Mouse (Mus musculus) intestine, embryonic 15.5 days (tissue): ENCODE results near the gene Mga. TPM values are rescaled to one million over a fixed set of nuclear protein-coding genes. Genes with fewer than 3 reads are reported as not detected.

ENCODE experiments used
- ATAC-seq: fragments of 200-750 bp; cut with Nextera tagmentation; 2 replicates; pipeline ENCODE4 v1.8.0; 2017; ENCODE audit warnings: moderate TSS enrichment, moderate library complexity
- H3K27ac ChIP-seq: fragments of 300-500 bp; sonication (generic); 2 replicates; pipeline ENCODE4 v1.5.1; 2015; ENCODE audit warnings: mild to moderate bottlenecking, inconsistent platforms
- H3K27me3 ChIP-seq: fragments of 300-500 bp; sonication (generic); replicated peaks from 2 replicates; pipeline ENCODE4 v1.6.1; 2015; ENCODE audit warnings: inconsistent platforms
- H3K36me3 ChIP-seq: fragments of 300-500 bp; sonication (generic); 2 replicates; pipeline ENCODE4 v1.6.1; 2015; ENCODE audit warnings: inconsistent platforms
- H3K4me1 ChIP-seq: fragments of 300-500 bp; sonication (generic); replicated peaks from 2 replicates; pipeline ENCODE4 v1.6.1; 2015; ENCODE audit warnings: inconsistent platforms
- H3K4me2 ChIP-seq: fragments of 300-500 bp; sonication (generic); replicated peaks from 2 replicates; pipeline ENCODE4 v1.6.1; 2015; ENCODE audit warnings: mild to moderate bottlenecking, inconsistent platforms
- H3K4me3 ChIP-seq: fragments of 300-500 bp; sonication (generic); replicated peaks from 2 replicates; pipeline ENCODE4 v1.5.1; 2015; ENCODE audit warnings: inconsistent platforms
- H3K9ac ChIP-seq: fragments of 300-500 bp; sonication (generic); 2 replicates; pipeline ENCODE4 v1.6.1; 2015; ENCODE audit warnings: inconsistent platforms
- H3K9me3 ChIP-seq: fragments of 300-500 bp; sonication (generic); 2 replicates; pipeline ENCODE4 v1.6.1; 2016; ENCODE audit warnings: inconsistent platforms
- WGBS: fragments of 180-500 bp; shearing (Covaris S2); methylation state at CpG from one replicate; pipeline ENCODE4 v1.1.7; 2015; 5-methylcytosine and 5-hydroxymethylcytosine counted together
- polyA plus RNA-seq: library from polyadenylated mRNA; unstranded; fragments of >200 nt; fragmentation: Nextera tagmentation; extraction: Ambion mirVana; gene quantifications from 2 replicates; pipeline ENCODE4 v1.2.1, GENCODE M21; 2015

Mga gene
- polyA plus RNA-seq, 1 experiment from 2014 or later, result 23.7 TPM

DNA sequence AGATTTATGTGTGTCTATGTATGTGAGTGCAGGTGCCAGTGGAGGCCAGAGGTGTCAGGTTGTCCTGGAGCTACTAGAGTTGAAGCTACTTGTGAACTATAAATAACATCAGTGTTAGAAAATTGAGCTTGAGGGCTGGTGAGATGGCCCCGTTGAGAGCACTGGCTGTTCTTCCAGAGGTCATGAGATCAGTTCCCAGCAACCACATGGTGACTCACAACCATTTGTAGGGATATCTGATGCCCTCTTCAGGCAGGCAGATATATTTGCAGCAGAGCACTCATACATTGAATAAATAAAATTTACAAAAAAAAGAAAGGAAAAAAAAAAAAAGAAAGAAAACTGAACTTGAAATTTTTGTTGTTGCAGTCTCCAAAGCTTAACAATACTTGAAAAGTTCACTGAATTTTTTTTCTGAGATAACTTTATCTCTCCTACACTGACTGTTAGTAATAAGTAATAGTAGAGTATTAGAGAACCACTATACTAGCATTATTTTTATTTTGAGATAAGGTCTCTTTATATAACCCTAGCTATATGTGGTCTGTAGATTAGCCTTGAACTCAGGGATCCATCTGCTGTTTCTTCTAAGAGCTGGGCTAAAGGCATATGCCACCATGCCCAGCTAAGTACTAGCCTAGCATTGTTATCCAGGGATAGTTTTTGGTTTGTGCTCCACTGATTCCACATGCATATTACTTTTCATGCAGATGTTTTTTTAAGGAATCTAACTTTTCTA lies 20.8 kb downstream of the Mga start:
- Histone ChIP-seq H3K27me3 (no peaks in the 10 kb centered on the region), H3K27ac (no peak overlapping the region), H3K9me3 (no peaks in the 10 kb centered on the region), H3K36me3 (peaks cover 5% of the 10 kb centered on the region; the same call in 1 of the 2 replicates), H3K4me2 (no peak overlapping the region), H3K9ac (no peak overlapping the region), H3K4me1 (no peaks in the 10 kb centered on the region), H3K4me3 (no peak overlapping the region)
- 69% methylated on average over 1 of the region's 1 CpGs for WGBS
- ATAC-seq, result no peak

DNA sequence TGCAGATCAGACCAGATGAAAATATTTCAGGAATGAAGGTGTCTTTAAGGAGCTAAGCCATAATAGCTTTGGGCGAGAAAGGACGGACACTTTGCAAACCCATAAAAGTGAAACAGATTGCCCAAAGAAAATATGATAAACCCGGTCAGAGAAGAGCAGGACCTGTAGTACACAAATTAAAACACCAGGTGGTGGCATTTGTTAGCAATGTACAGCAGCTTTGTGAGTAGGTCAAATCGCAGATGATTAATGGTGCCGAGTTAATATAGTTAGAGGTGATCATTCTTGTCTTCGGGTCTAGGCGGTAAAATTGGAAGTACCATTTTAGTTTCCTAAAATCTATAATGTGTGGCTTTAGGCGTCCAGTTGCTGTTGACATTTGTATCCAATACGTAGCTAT lies 73.5 kb downstream of the Mga start:
- no peak overlapping the region for H3K4me2 ChIP-seq
- H3K27me3 ChIP-seq, result no peaks in the 10 kb centered on the region
- H3K9ac ChIP-seq, result no peak overlapping the region
- no peak overlapping the region for H3K4me3 ChIP-seq
- H3K27ac ChIP-seq, result no peak overlapping the region
- no peaks in the 10 kb centered on the region for H3K9me3 ChIP-seq
- 38% methylated on average over 9 of the region's 9 CpGs for WGBS
- H3K4me1 ChIP-seq, result peaks cover 7% of the 10 kb centered on the region; the same call in 1 of the 2 replicates
- no peaks in the 10 kb centered on the region for H3K36me3 ChIP-seq
- ATAC-seq, result no peak

DNA sequence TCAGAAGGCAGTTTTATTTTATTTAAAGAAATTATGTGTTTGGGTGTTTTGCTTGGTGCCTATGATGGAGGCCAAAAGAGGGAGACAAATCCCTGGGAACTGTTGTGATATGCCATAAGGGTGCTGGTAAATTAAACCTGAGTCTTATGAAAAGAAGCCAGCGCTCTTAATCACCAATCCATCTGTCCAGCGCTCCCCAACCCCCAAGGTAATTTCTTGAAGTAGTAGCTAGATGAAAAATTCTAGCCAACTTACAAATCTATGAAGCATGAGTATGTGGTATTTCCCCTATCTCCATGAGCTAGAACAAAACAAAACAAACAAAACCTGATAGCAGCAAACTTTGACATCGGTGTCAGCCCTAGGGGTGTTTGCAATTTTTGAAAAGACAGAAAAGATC lies 74.3 kb downstream of the Mga start:
- 82% methylated on average over 3 of the region's 3 CpGs for WGBS

DNA sequence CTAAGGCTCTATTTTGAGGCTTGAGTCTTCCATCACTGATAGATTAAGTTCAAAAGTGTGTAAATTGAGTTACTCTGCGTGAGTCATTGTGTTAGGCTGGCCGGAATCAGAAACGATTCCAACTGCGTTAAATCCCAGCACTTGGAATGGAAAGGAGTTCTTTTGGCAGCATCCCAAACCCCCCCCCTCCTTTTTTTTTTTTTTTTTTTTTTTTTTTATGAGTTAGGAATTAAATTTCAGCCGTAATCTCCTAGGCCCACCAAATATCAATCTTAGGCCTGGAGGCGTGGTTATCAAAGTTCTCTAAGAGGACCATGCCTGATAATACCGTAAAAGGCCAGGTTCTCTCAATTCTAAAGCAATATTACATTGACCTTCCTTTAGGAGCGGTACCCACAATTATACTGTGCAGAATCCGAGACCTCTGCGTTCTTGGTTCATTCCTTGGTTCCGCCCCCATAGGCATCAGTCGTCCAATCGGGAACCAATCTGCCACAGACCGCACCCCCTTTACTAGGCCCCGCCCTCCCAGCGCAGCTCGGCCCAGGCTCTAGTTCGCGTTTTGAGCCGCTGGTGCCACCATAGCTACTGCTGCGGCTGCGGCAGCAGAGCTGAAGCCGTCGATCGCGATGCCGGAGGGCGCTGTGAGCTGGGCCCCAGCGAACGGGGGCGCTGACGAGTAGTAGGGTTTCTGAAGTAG lies 75.0 kb downstream of the Mga start:
- Histone ChIP-seq H3K4me2 (peak overlapping the region; percentile 71), H3K4me1 (peaks cover 7% of the 10 kb centered on the region; the same call in 1 of the 2 replicates), H3K27me3 (no peaks in the 10 kb centered on the region), H3K36me3 (no peaks in the 10 kb centered on the region), H3K9ac (peak overlapping the region; percentile 90), H3K27ac (peak overlapping the region; percentile 77), H3K4me3 (peak overlapping the region; percentile 81), H3K9me3 (no peaks in the 10 kb centered on the region)
- 1% methylated on average over 32 of the region's 32 CpGs for WGBS
- peak; percentile 100 for ATAC-seq

More for the DNA sequence above, 74.3 kb downstream of the Mga start:
- Histone ChIP-seq H3K27me3 (no peaks in the 10 kb centered on the region), H3K4me1 (peaks cover 7% of the 10 kb centered on the region; the same call in 1 of the 2 replicates), H3K4me3 (no peak overlapping the region; the same call in 1 of the 2 replicates), H3K9ac (no peak overlapping the region), H3K4me2 (peak overlapping the region; percentile 71), H3K9me3 (no peaks in the 10 kb centered on the region), H3K27ac (no peak overlapping the region; the same call in 1 of the 2 replicates), H3K36me3 (no peaks in the 10 kb centered on the region)
- no peak for ATAC-seq

DNA sequence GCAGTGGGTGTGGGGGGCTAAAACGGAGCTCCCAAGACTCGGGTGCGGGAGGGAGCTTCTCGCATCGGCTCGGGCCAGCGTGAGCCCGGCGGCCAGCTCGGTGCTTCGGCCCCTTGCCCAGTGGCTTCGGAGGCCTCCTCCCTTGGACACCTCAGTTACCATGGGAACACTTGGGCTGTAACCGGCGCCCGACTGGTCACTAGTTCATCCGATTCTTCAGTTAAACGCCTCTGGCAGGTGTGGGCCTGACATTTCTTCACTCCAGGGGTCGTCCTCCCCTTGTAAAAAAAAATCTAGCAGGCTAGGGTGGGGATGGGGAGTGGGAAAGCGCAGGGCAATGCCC lies 75.5 kb downstream of the Mga start, which contains the start of gene Mapkbp1:
TSS of gene Mapkbp1 (plus strand) at position 163 of the 343 bp plus-strand sequence.
- Histone ChIP-seq H3K27me3 (no peaks in the 10 kb centered on the region), H3K9ac (peak within 1 kb of the TSS; percentile 90), H3K27ac (peak within 1 kb of the TSS; percentile 77), H3K9me3 (no peaks in the 10 kb centered on the region), H3K4me2 (peak within 1 kb of the TSS; percentile 71), H3K36me3 (no peaks in the 10 kb centered on the region), H3K4me3 (peak within 1 kb of the TSS; percentile 81), H3K4me1 (peaks cover 7% of the 10 kb centered on the region; the same call in 1 of the 2 replicates)
- WGBS, result 0% methylated on average over 19 of the region's 19 CpGs
- peak; percentile 80 for ATAC-seq

DNA sequence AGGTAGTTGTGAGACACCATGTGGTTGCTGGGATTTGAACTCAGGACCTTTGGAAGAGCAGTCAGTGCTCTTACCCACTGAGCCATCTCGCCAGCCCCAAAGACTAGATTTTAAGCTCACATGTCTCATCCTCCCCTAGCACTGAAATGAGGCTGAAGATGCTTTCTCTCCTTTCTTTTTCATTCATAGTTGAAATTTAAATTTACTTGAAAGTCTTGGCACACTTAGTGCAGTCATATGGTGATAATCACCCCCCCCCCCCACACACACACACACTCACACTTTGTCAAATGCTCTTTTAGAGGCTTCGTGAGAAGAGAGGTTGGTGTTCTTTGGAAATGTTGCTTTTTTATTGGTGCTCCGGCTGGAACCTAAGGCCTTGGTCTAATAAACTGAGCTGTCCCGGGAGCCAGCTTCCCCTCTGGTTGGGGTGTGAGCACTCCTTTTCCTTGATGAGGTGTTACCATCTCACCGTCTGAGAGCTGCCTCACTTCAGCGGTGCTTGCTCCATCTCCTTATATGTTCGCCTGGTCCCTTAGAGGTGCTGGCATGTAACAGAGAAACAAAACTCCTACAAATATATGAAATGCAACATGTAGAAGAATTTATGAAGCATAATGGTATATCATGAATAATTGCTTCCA lies 83.4 kb downstream of the Mga start:
- Histone ChIP-seq H3K27me3 (no peaks in the 10 kb centered on the region), H3K27ac (no peak overlapping the region), H3K4me2 (no peak overlapping the region), H3K36me3 (no peaks in the 10 kb centered on the region), H3K9me3 (no peaks in the 10 kb centered on the region), H3K4me1 (no peaks in the 10 kb centered on the region), H3K4me3 (no peak overlapping the region), H3K9ac (no peak overlapping the region)
- no peak for ATAC-seq
- WGBS, result 85% methylated on average over 7 of the region's 7 CpGs

DNA sequence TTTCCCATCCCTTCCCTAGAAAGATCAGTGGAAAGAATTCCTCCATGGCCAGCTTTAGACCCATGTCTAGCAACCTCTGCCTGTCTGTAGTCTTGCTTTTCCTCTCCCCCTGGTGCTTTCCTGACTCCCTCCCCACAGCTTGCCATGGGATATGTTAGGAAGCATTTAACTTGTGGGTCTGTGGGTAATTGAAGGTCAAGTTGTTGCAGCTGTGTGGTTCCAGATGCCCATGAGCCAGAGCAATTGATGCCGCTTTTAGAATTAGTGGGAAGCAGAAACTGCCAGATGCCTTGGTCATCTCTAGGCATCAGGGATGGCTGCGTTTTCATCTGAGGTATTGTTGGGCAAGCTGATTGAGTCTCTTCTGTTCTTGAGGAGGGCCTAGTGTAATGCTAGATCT lies 84.6 kb downstream of the Mga start:
- 86% methylated on average over 2 of the region's 2 CpGs for WGBS
- Histone ChIP-seq H3K36me3 (no peaks in the 10 kb centered on the region), H3K27me3 (no peaks in the 10 kb centered on the region), H3K4me2 (no peak overlapping the region), H3K4me1 (no peaks in the 10 kb centered on the region), H3K27ac (no peak overlapping the region), H3K4me3 (no peak overlapping the region), H3K9ac (no peak overlapping the region), H3K9me3 (no peaks in the 10 kb centered on the region)
- no peak for ATAC-seq

DNA sequence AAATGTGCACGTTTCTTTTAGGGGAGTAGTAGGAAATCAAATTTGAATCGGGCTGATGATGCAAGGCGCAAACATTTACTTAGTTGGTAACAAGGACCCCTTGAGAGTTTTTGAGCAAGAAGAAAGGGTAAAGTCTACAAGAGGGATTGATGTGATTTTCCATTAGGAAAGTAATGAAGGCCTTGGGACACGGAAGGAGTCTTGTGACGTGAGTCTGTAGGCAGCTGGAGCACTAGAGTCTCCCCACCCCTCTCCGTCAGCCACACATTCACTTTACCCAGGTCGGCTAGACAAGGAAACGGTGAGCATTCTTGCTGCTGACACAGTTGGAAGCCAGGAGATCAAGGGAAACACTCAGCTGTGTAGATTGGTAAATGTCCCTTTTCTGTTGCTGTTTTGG lies 88.8 kb downstream of the Mga start:
- Histone ChIP-seq H3K4me2 (no peak overlapping the region), H3K9ac (no peak overlapping the region), H3K27ac (no peak overlapping the region), H3K27me3 (no peaks in the 10 kb centered on the region), H3K9me3 (no peaks in the 10 kb centered on the region), H3K36me3 (no peaks in the 10 kb centered on the region), H3K4me3 (no peak overlapping the region), H3K4me1 (0 out of 2 replicates have a peak, but pooled peaks cover 4% of the 10 kb centered on the region)
- ATAC-seq, result 0 out of 2 replicates have a peak, but pooled peaks have one; percentile 39
- WGBS, result 72% methylated on average over 8 of the region's 8 CpGs

DNA sequence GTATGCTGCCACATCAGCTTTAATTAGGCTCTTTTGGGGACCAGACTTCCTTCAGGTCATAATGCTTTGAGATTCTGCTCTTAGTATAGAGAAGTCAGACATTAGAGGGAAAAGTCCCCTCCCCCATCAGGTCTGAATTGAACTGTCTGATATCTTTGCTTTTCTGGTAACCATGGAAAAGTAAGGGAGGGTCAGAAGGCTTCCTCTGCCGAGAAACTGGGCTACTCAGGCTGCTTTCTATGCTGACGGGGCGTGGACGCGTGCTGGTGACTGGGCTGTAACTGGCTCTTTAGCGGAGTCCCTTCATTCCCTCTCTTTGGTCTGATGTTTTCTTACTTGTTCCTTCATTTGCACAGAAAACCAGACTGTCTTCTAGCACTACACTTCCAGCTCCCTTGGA lies 89.3 kb downstream of the Mga start:
- Histone ChIP-seq H3K36me3 (no peaks in the 10 kb centered on the region), H3K27ac (no peak overlapping the region), H3K9ac (no peak overlapping the region), H3K27me3 (no peaks in the 10 kb centered on the region), H3K9me3 (no peaks in the 10 kb centered on the region), H3K4me1 (0 out of 2 replicates have a peak, but pooled peaks cover 4% of the 10 kb centered on the region), H3K4me3 (no peak overlapping the region), H3K4me2 (no peak overlapping the region)
- peak; percentile 51 for ATAC-seq
- 66% methylated on average over 6 of the region's 6 CpGs for WGBS

DNA sequence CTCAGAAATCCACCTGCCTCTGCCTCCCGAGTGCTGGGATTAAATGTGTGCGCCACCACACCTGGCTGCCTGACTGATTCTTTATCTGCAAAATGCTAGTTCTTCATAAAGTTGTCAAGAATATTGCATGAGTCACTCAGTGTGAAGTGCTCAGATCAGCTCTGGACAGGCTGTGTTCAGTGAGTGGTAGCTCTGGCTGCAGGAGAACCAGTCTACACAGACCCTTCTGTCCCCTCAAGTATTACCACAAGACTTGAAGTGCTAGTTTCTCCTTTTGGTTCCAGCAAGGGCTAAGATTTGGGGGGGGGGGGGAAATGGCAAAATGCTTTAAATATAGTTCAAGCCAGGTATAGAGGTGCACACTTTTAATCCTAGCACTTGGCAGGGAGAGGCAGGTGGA lies 90.4 kb downstream of the Mga start:
- WGBS, result 94% methylated on average over 2 of the region's 2 CpGs
- Histone ChIP-seq H3K4me2 (no peak overlapping the region), H3K27me3 (no peaks in the 10 kb centered on the region), H3K9ac (no peak overlapping the region), H3K4me3 (no peak overlapping the region), H3K27ac (no peak overlapping the region), H3K4me1 (0 out of 2 replicates have a peak, but pooled peaks cover 4% of the 10 kb centered on the region), H3K9me3 (no peaks in the 10 kb centered on the region), H3K36me3 (no peaks in the 10 kb centered on the region)
- no peak for ATAC-seq

DNA sequence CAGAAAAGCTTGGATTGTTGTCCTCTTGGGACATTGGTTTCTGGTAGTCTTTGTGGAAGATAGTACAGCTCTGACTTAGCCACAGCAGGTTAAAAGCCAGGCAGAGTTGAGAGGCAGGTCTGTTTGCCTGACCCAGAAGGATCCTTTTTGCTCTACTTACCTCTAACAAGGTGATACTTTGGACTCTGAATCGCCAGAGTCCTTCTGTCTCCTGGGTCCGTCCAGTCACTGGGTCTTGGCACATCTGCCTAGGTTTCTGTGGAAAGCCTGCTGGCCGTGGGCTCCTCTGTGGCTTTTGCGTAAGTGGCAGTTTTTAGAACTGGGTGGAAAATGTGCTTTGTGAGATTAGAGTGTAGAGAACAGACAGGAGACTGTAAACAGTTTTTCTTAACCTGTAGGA lies 91.9 kb downstream of the Mga start:
- ATAC-seq, result no peak
- H3K9ac ChIP-seq, result no peak overlapping the region

DNA sequence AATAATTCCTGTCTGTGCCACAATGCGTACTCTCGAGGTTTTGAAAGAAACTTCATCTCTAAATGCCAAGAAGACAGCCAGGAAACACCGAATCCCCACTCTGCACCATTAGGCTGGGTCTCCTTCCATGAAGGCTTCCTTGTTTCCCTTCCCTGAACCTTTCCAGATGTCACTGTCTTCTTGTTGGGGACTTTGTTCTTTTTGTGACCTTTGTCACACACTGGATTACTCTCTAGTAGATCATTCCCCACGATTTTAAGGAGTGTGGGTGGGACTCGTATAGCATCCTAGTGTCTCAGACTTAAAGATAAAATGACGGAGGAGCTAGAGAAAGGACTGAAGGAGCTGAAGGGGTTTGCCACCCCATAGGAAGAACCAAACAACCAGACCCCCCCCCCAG lies 93.9 kb downstream of the Mga start:
- Histone ChIP-seq H3K4me1 (peaks cover 15% of the 10 kb centered on the region; the same call in 1 of the 2 replicates), H3K9ac (no peak overlapping the region), H3K36me3 (no peaks in the 10 kb centered on the region), H3K4me2 (no peak overlapping the region), H3K4me3 (no peak overlapping the region), H3K27ac (no peak overlapping the region), H3K9me3 (no peaks in the 10 kb centered on the region), H3K27me3 (no peaks in the 10 kb centered on the region)
- 71% methylated on average over 6 of the region's 6 CpGs for WGBS
- ATAC-seq, result 0 out of 2 replicates have a peak, but pooled peaks have one; percentile 31

More for the DNA sequence above, 91.9 kb downstream of the Mga start:
- WGBS, result 75% methylated on average over 4 of the region's 4 CpGs
- Histone ChIP-seq H3K4me3 (no peak overlapping the region), H3K27ac (no peak overlapping the region), H3K9me3 (no peaks in the 10 kb centered on the region), H3K4me2 (no peak overlapping the region), H3K36me3 (no peaks in the 10 kb centered on the region), H3K27me3 (no peaks in the 10 kb centered on the region), H3K4me1 (0 out of 2 replicates have a peak, but pooled peaks cover 4% of the 10 kb centered on the region)
